In genomic region chr8:120304097-120304496, GRCm38 (mm10) we compare ENCODE assay signal across 12 mouse cellular contexts.
A peak's percentile ranks its signal among the peaks of the same experiment; 100 is the strongest.
DNase-seq lines count a peak whose midpoint lies in the region; ATAC-seq and TF ChIP-seq lines count a peak whose summit lies in the region.
"Had no signal": no experiment of that assay in that cellular context is flagged by ENCODE, and none has a peak within 500 bp of the region (broad histone marks: within the 10 kb centered on the region; RNA-seq: fewer than 3 reads in every experiment).

No protein-coding gene starts in this region.

- no peak overlapping the region for H3K4me2 ChIP-seq in forebrain, embryonic 16.5 days (ENCODE audit: low read length)
- H3K4me2 ChIP-seq in limb, embryonic 15.5 days = no peak overlapping the region

- no peak for DNase-seq in heart, embryonic 10.5 days (ENCODE audit: low spot score)
- no peak for DNase-seq in heart, adult 9 months (ENCODE audit: low spot score in 2 of 2)
- peak; percentile 95 for DNase-seq in brain, embryonic 14.5 days (ENCODE audit: low read depth)
- DNase-seq in natural killer cell, adult 2 months (ENCODE audit: low spot score in 2 of 2) = no peak
- DNase-seq in cerebellum, adult 11 months = no peak
- DNase-seq: adrenal gland, adult 8-10 months; cerebellum, adult 2 months; kidney, adult 11 months; lung, postnatal 4 days had no signal

- H3K27ac ChIP-seq in heart, embryonic 10.5 days = peak overlapping the region; percentile 24
- peak overlapping the region; percentile 75 for H3K27ac ChIP-seq in forebrain, embryonic 16.5 days (ENCODE audit: low read length)
- H3K27ac ChIP-seq in limb, embryonic 15.5 days = peak overlapping the region; percentile 77

- no peak overlapping the region for H3K4me3 ChIP-seq in heart, embryonic 10.5 days
- no peak overlapping the region for H3K4me3 ChIP-seq in forebrain, embryonic 16.5 days (replicated peaks; ENCODE audit: low read length)
- no peak overlapping the region for H3K4me3 ChIP-seq in limb, embryonic 15.5 days

- peaks cover 62% of the 10 kb centered on the region for H3K4me1 ChIP-seq in heart, embryonic 10.5 days
- peaks cover 59% of the 10 kb centered on the region for H3K4me1 ChIP-seq in forebrain, embryonic 16.5 days (replicated peaks; ENCODE audit: control insufficient read depth, insufficient read depth, low read length)
- H3K4me1 ChIP-seq in limb, embryonic 15.5 days = peaks cover 70% of the 10 kb centered on the region

- no peaks in the 10 kb centered on the region for H3K36me3 ChIP-seq in heart, embryonic 10.5 days
- H3K36me3 ChIP-seq in forebrain, embryonic 16.5 days (ENCODE audit: control insufficient read depth, insufficient read depth) = no peaks in the 10 kb centered on the region
- no peaks in the 10 kb centered on the region for H3K36me3 ChIP-seq in limb, embryonic 15.5 days

- H3K27me3 ChIP-seq in heart, embryonic 10.5 days (ENCODE audit: insufficient read depth, poor library complexity, severe bottlenecking) = peaks cover 43% of the 10 kb centered on the region
- H3K27me3 ChIP-seq in forebrain, embryonic 16.5 days (replicated peaks; ENCODE audit: control insufficient read depth, insufficient read depth, low read length) = no peaks in the 10 kb centered on the region
- H3K27me3 ChIP-seq in limb, embryonic 15.5 days = no peaks in the 10 kb centered on the region

- TF ChIP-seq CTCF in brain, embryonic 14.5 days (IDR thresholded peaks at IDR 0.05; ENCODE audit: borderline replicate concordance, extremely low read depth, insufficient read depth, insufficient read length) = no peak

- ATAC-seq in forebrain, embryonic 16.5 days = peak; percentile 63
- ATAC-seq in limb, embryonic 15.5 days (ENCODE audit: insufficient number of reproducible peaks, low FRiP score, low TSS enrichment, low read depth) = no peak
- no peak for ATAC-seq in megakaryocyte-erythroid progenitor cell, adult 5-6 weeks (replicated peaks; ENCODE audit: low FRiP score, low TSS enrichment, poor library complexity, severe bottlenecking)

- WGBS in heart, embryonic 10.5 days = 47% methylated on average over 9 of the region's 9 CpGs
- WGBS in forebrain, embryonic 16.5 days = 4% methylated on average over 9 of the region's 9 CpGs
- WGBS in limb, embryonic 15.5 days = 38% methylated on average over 9 of the region's 9 CpGs

- no peak for TF ChIP-seq POLR2A in brain, embryonic 14.5 days (IDR thresholded peaks at IDR 0.05; ENCODE audit: borderline replicate concordance, extremely low read depth, insufficient read depth, insufficient read length, poor library complexity, severe bottlenecking)

- peak overlapping the region; percentile 36 for H3K9ac ChIP-seq in forebrain, embryonic 16.5 days (replicated peaks; ENCODE audit: low read depth, low read length)
- H3K9ac ChIP-seq in limb, embryonic 15.5 days = no peak overlapping the region

- H3K9me3 ChIP-seq in heart, embryonic 10.5 days = no peaks in the 10 kb centered on the region
- H3K9me3 ChIP-seq in forebrain, embryonic 16.5 days (ENCODE audit: control insufficient read depth, low read length) = no peaks in the 10 kb centered on the region
- H3K9me3 ChIP-seq in limb, embryonic 15.5 days = no peaks in the 10 kb centered on the region

Comparison
In these comparisons a context has a peak if more than half of its experiments do, and no peak if none do; other contexts are left out.
1. H3K27ac ChIP-seq: peak in every context shown above with its lines; median percentile 77 in limb, embryonic 15.5 days; 75 in forebrain, embryonic 16.5 days; 24 in heart, embryonic 10.5 days.